Mouse (Mus musculus): ENCODE measurements around the gene Vmn2r45. TPM values are rescaled to one million over a fixed set of nuclear protein-coding genes. Genes with fewer than 3 reads are reported as not detected.
"Not testable (repeated sequence)": the region's sequence is repeated elsewhere in the genome, so short reads cannot be mapped to it uniquely, and the experiment has no call there.

Vmn2r45 gene
- not detected in 2 replicates for polyA plus RNA-seq (2015; fragmentation: Nextera tagmentation; extraction: Ambion mirVana)

- not testable (repeated sequence) for H3K9ac ChIP-seq (replicated peaks; ENCODE audit: low read depth, low read length); H3K27me3 ChIP-seq (replicated peaks; ENCODE audit: control insufficient read depth, insufficient read depth, low read length); H3K4me1 ChIP-seq (replicated peaks; ENCODE audit: control insufficient read depth, insufficient read depth, low read length); H3K27ac ChIP-seq (ENCODE audit: low read length); H3K4me3 ChIP-seq (replicated peaks; ENCODE audit: low read length); ATAC-seq; H3K4me2 ChIP-seq (ENCODE audit: low read length); H3K9me3 ChIP-seq (ENCODE audit: control insufficient read depth, low read length); H3K36me3 ChIP-seq (ENCODE audit: control insufficient read depth, insufficient read depth)
- WGBS, result 50% methylated on average over 1 of the region's 2 CpGs
Measured at GRCm38 (mm10) chr7:8488975-8489374, at the start of gene Vmn2r45. Vmn2r45 (minus strand) TSS chr7:8489075.

Other genes with a start within 250 kb of the Vmn2r45 start
- gene Vmn2r43, start 228.5 kb downstream of the Vmn2r45 start, polyA plus RNA-seq (2015; fragmentation: Nextera tagmentation; extraction: Ambion mirVana), result not detected in 2 replicates
- not detected in 2 replicates for gene Vmn2r44, start 105.7 kb downstream of the Vmn2r45 start, polyA plus RNA-seq (2015; fragmentation: Nextera tagmentation; extraction: Ambion mirVana)